Mouse (Mus musculus) adrenal gland, adult 2 months (tissue): ENCODE measurements around the gene Stxbp3. TPM values are rescaled to one million over a fixed set of nuclear protein-coding genes. Genes with fewer than 3 reads are reported as not detected.
A peak's percentile ranks its signal among the peaks of the same experiment; 100 is the strongest.
"Not testable (repeated sequence)": the region's sequence is repeated elsewhere in the genome, so short reads cannot be mapped to it uniquely, and the experiment has no call there.

Experiments used
- DNase-seq: peaks from one replicate; pipeline ENCODE4 v3.0.0; 2021
- long read RNA-seq: library from polyadenylated mRNA; stranded (forward); transcript quantifications from one replicate; pipeline ENCODE4 v2.0.0, GENCODE M21; 2021
- polyA plus RNA-seq: library from polyadenylated mRNA; depleted of rRNA; stranded (reverse); fragments of >200 nt; gene quantifications from 2 replicates; pipeline ENCODE4 v1.2.3, GENCODE M21; 2012; rRNA removed
- total RNA-seq, 2 experiments: library from RNA; stranded (reverse); gene quantifications; 2 replicates each; pipeline ENCODE4 v1.2.3; 2021

Stxbp3 gene
- total RNA-seq (10 to 100 TPM; 43.1 to 60.1 TPM), polyA plus RNA-seq (1.9 and 2.8 TPM in 2 replicates)
- long read RNA-seq, transcript Stxbp3-201 (19 exons, 2,419 nt), result major isoform, 31 of 35 reads
- long read RNA-seq, partial matches to known transcripts, result 1 of 35 reads
- long read RNA-seq, other reads (novel, unspliced or antisense), result 2 of 35 reads

DNA sequence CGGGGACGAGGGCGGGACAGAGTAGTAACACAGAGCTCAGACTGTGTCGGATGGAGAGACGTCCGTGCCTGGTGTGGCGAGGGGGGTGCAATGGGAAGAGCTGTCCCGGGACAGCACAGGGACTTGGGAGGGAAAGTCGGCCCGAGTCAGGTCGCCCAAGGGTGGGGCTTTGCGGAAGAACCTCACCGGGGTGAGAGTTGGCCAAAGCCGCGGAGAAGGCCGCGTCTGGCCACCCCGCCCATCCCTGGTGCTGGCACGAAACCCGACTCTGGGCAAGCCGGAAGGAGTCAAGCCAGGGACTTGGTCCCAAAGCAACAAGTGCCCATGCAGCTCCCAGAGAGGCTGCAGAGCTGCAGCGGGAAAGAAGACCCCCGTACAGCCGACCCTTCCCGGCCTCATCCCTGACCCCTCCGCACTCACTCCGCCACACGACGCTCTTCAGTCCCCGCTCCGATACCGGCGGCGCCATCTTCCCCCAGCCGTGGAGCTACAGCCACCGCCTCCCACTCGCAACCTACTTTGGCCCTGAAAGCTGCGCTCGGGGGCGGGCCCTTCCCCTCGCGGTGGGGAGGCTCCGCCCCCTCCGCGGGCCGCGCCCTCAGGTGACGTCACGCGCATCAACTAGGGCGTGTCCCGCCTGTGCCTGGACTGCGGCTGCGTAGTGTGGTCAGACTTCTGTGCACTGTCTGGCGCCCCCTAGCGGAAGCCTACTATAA lies at the start of gene Stxbp3:
Stxbp3 (minus strand) TSS at position 527 of the 716 bp plus-strand sequence.
- peak; percentile 99 for DNase-seq

DNA sequence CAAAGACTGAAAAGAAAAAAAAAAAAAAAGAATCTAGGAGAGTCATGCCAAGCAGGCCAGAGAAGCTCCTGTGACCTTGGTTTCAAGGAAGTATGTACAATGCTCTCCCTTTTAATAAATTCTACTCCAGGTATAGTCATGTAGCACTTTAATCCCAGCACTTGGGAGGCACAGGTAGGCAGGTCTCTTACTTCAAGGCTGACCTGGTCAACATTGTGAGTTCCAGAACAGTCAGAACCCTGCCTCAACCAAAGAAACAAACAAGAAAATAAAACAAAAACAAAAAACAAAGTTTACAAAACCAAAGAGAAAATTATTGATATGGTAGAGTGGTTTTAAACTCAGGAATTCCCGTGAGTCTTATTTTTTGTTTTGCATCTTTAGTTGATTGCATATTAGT lies 49.6 kb upstream of the Stxbp3 start, which contains the start of gene Fndc7:
Fndc7 (minus strand) TSS at position 101 of the 400 bp plus-strand sequence.
- DNase-seq, result no peak

- no peak for DNase-seq
These were observed 47.3 kb upstream of the Stxbp3 start for GRCm38 (mm10) chr3:108887618-108887975.

GRCm38 (mm10) chr3:108886934-108887617 lies 46.8 kb upstream of the Stxbp3 start:
- no peak for DNase-seq

- DNase-seq, result no peak
These were observed 45.6 kb upstream of the Stxbp3 start for GRCm38 (mm10) chr3:108885686-108886530.

- no peak for DNase-seq
These were observed 44.5 kb upstream of the Stxbp3 start for GRCm38 (mm10) chr3:108884706-108885289.

- no peak for DNase-seq
These were observed 42.7 kb upstream of the Stxbp3 start for GRCm38 (mm10) chr3:108883067-108883466.

DNA sequence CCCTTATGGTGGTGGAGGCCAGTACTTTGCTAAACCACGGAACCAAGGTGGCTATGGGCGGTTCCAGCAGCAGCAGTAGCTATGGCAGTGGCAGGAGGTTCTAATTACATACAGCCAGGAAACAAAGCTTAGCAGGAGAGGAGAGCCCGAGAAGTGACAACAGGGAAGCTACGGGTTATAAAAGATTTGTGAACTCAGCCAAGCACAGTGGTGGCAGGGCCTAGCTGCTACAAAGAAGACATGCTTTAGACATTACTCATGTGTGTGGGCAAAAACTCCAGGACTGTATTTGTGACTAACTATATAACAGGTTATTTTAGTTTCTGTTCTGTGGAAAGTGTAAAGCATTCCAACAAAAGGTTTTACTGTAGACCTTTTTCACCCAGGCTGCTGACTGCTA lies 41.5 kb upstream of the Stxbp3 start:
- DNase-seq, result not testable (repeated sequence)

- DNase-seq, result peak; percentile 73
These were observed 40.5 kb upstream of the Stxbp3 start for GRCm38 (mm10) chr3:108880544-108881507.

GRCm38 (mm10) chr3:108879836-108880435 lies 39.6 kb upstream of the Stxbp3 start:
- DNase-seq, result no peak

DNA sequence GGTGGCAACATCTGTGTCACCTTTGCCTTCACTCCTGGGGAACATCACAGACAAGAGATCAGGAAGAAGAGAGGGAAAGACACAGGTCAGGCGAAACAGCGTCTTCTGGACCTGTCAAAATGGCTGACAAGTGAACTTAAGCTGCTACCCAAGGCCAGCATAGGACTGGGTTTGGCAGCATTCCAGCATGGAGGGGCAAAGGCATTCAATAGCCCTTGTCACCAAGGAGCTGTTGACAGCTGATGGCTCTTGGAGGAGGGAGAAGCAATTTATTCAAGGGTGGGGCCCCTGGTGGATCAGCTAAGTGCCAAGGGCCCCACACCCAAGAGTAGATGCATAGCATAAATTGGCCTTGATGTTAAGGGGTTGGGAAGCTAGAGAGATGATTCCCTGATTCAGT lies 38.8 kb upstream of the Stxbp3 start:
- DNase-seq, result no peak

DNA sequence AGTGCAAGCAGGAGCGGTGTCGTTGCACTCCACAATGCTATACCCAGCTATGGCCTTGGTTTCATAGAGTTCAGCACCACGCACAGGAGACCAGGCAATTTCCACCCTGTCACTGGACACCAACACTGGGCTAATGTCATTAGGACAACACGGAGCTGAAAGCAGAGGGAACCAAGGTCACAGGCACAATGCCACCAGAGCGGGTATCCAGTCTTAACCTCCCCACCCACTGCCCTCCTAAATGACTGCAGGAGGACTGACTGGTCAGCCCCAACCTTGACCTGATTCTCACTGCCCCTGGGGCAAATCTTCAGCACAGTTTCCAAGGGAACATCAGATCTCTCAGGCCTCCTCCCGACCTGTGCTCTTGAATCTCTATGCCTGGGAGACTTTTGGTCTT lies 30.3 kb upstream of the Stxbp3 start:
- peak; percentile 79 for DNase-seq

DNA sequence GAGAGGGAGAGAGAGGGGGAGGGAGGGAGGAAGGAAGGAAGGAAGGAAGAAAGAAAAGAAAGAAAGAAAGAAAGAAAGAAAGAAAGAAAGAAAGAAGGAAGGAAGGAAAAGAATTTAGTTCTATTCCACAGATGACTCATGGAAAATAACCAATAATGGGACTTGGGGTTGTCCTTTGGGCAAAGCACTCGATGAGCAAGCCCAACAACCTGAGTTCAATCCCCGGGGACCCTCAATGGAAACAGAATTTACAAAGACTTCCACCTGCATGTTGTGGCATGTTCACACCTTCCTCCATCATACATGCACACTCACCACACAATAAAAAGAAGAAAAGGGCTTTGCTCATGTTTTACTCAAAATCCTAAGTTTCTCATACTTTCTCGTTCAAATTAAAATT lies 27.1 kb upstream of the Stxbp3 start:
- DNase-seq, result no peak

DNA sequence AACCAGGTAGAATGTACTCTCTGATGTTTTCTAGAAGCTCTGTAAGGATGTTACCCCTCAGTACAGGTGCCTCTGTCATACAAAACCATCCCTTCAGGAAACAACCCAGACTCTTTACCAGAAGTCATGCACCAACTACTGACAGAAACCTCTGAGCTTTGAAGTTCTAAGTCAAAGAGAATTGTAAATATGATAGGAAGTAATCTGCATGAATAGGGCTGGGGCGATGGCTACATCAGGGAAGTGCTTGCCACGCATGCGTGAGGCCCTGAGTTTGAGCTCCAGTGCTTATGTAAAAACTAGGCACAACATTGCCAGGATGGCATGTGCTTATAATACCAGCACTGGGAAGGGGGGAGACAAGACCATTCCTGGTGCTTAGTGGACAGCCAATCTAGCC lies 25.4 kb upstream of the Stxbp3 start:
- no peak for DNase-seq

DNA sequence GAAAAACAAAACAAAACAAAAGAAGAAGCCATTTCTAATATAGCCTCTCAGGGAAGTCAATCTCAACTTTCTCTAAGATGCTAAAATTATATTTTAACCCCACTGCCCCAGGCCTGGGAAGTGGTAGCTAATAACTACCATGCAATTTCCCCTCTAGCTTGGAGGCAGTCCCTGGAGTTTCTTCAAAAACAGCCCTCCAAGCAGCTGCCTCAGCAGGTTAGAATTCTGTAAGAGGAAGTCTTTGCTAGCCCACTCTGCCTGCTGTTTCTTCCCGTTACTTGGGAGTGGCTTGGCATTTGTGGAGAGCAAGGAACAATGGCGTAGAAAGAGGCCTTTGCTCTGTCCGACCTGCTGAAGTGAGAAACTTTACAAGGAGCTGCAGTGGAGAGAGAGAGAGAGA lies 24.8 kb upstream of the Stxbp3 start:
- DNase-seq, result no peak

DNA sequence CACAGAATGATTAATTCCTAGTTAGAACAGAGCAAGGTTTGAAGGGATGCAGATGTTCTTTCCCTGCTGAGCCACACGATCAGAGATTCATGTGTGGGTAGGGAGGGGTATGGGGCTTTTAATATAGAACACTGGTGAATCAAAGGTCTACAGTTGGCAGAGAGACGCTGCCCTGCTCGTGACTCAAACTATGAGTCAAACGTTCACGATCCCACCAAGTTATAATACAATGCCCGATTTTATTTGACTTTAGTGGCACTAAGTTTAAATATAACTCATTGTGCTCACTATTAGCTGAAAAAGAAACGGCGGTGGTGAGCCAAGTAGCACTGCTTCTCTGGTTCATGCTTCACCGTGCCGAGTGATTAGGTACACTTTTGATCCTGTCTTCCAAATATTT lies 22.8 kb upstream of the Stxbp3 start:
- DNase-seq, result no peak

- DNase-seq, result not testable (repeated sequence)
These were observed 22.0 kb upstream of the Stxbp3 start for GRCm38 (mm10) chr3:108862282-108862681.

DNA sequence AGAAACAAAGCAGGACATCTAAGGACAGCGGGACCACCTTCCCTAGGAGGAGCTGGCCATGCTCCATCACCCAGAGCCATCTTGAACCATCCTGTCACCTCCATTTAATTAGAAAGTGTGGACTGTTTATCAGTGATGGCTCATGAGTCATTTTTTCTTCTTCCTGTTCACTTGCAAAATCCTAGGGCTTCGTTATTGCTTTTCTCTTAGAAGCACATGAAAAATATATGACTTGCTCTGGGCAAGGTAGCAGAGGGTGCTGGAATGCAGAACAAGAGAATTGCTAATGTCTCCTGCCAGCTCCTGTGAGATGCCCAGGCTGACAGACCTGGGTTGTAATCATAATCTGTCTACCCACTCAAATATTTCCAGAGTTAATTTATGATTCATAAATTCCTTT lies 20.5 kb upstream of the Stxbp3 start:
- DNase-seq, result no peak

- DNase-seq, result peak; percentile 68
These were observed 18.0 kb upstream of the Stxbp3 start for GRCm38 (mm10) chr3:108858231-108858770.

DNA sequence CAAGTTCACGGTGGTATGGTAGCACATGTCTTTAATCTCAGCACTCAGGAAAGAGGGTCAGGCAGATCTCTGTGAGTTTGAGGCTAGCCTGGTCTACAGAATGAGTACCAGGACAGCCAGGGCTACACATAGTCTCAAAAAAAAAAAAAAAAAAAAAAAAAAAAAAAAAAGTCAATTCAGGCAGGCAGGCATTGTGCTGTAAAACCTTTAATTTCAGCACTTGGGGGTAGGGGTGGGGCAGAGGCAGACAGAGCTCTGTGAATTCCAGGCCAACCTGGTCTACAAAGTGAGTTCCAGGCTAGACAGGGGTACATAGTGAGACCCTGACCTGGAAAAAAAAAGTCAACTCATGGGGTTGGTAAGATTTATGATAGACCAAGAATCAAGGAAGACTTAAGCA lies 17.4 kb upstream of the Stxbp3 start:
- DNase-seq, result no peak
